ENCODE assay signal across 19 mouse cellular contexts in genomic region chr6:49712980-49713379, GRCm38 (mm10).
"Had no signal": no experiment of that assay in that cellular context is flagged by ENCODE, and none has a peak within 500 bp of the region (broad histone marks: within the 10 kb centered on the region; RNA-seq: fewer than 3 reads in every experiment).

No protein-coding gene starts in this region.

- H3K4me2 ChIP-seq: lung, embryonic 14.5 days; midbrain, embryonic 12.5 days; neural tube, embryonic 13.5 days; neural tube, embryonic 15.5 days had no signal

- H3K9ac ChIP-seq: lung, embryonic 14.5 days; midbrain, embryonic 12.5 days; neural tube, embryonic 13.5 days; neural tube, embryonic 15.5 days had no signal

- H3K27ac ChIP-seq: midbrain, embryonic 10.5 days; midbrain, embryonic 12.5 days; neural tube, embryonic 13.5 days; neural tube, embryonic 15.5 days had no signal

- H3K9me3 ChIP-seq: midbrain, embryonic 10.5 days; midbrain, embryonic 12.5 days; neural tube, embryonic 13.5 days; neural tube, embryonic 15.5 days had no signal

- H3K4me3 ChIP-seq: midbrain, embryonic 10.5 days; midbrain, embryonic 12.5 days; myocyte; neural tube, embryonic 13.5 days; neural tube, embryonic 15.5 days had no signal

- H3K27me3 ChIP-seq: midbrain, embryonic 12.5 days; neural tube, embryonic 13.5 days; neural tube, embryonic 15.5 days had no signal

- DNase-seq: lung, adult 18-20 months; lung, embryonic 14.5 days; lung, postnatal 10 days; lung, postnatal 4 days; midbrain, embryonic 14.5 days; retina, postnatal 1 day; right cerebral cortex, adult 18-20 months; right cerebral cortex, postnatal 25 days; right cerebral cortex, postnatal 4 days; spleen, adult 18-20 months; thymus, adult 18-20 months; thymus, postnatal 14 days; thymus, postnatal 36 days had no signal

- H3K36me3 ChIP-seq: midbrain, embryonic 10.5 days; midbrain, embryonic 12.5 days; neural tube, embryonic 13.5 days; neural tube, embryonic 15.5 days had no signal

- ATAC-seq: midbrain, embryonic 16.5 days had no signal
